Mouse (Mus musculus) heart, adult 2 months (tissue): ENCODE data around the gene Cyb5r4.

Experiments used
- CTCF ChIP-seq: fragments of 200-600 bp; IDR thresholded peaks from 2 replicates; pipeline ENCODE4 v1.8.1; 2022; ENCODE audit warnings: antibody characterized with exemption, mild to moderate bottlenecking, moderate library complexity
- EP300 ChIP-seq: fragments of 200-500 bp; IDR thresholded peaks from 2 replicates; pipeline ENCODE4 v1.6.1; 2011; ENCODE audit warnings: low read depth, low read length, control low read depth; ENCODE audit not compliant: insufficient read depth
- POLR2A ChIP-seq: fragments of 200-500 bp; IDR thresholded peaks from 2 replicates; pipeline ENCODE4 v1.6.1; 2011; ENCODE audit warnings: mild to moderate bottlenecking, low read depth, low read length, control low read depth; ENCODE audit not compliant: insufficient read depth

DNA sequence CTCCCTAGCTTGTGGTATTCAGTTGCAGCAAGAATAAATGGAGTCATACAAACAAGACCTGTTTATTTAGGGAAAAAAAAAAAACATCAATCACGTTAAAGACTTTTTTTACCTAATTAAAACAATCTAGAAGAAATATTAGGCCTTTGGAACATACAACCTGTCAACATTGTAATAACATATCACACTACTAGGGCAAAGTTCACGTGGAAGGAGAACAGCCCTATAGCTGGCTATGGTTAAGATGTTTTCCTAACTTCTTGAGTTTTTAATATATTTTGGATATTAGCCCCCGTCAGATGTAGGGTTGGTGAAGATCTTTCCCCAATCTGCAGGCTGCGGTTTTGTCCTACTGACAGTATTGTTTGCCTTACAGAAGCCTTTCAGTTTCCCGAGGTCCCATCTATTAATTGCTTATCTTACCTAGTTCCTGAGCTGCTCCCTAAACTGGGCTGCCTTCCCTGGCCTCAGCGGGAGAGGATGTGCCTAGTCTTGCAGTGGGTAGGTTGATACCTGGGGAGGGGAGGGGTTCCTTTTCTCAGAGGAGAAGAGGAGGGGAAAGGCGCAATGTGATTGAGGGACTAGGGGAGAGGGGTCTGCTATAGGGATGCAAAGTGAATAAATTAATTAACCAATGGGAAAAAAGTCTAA is 43.4 kb upstream of the Cyb5r4 start:
- TF ChIP-seq CTCF, result no peak
- no peak for TF ChIP-seq EP300
- no peak for TF ChIP-seq POLR2A
